Mouse (Mus musculus): Measurements from ENCODE around the gene Prkce.

Prkce gene

GRCm38 (mm10) chr17:86615592-86616291 lies 448.2 kb downstream of the Prkce start:
- no peak for DNase-seq (ENCODE audit: low spot score in 2 of 2)

GRCm38 (mm10) chr17:86617570-86618237 lies 450.1 kb downstream of the Prkce start:
- DNase-seq (ENCODE audit: low spot score in 2 of 2) = peak; percentile 65 to 81

DNA sequence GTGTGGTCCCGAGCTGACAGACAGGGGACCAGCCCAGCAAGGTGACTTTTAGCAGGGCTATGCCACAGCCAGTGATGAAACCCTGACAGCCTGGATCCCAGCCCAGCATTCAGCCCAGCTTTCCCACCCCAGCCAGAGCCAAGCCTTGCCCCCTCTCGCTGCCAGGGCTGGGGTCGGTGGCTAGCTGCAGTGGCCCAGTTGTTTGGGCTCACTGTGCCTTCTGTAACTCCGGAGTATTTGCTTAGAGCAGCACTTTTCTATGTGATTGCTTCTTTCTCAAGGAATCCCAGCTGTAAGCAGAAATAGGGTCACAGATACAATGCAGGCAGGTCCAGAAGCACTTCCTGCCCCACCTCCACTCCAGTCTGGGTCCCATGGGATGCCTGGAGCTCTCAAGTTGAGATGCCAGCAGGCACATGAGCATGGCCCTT lies 450.9 kb downstream of the Prkce start:
- peak; percentile 39 to 61 for DNase-seq (ENCODE audit: low spot score in 2 of 2)

- DNase-seq (ENCODE audit: low spot score in 2 of 2) = no peak
Observed at GRCm38 (mm10) chr17:86622862-86623261, 455.3 kb downstream of the Prkce start.

DNA sequence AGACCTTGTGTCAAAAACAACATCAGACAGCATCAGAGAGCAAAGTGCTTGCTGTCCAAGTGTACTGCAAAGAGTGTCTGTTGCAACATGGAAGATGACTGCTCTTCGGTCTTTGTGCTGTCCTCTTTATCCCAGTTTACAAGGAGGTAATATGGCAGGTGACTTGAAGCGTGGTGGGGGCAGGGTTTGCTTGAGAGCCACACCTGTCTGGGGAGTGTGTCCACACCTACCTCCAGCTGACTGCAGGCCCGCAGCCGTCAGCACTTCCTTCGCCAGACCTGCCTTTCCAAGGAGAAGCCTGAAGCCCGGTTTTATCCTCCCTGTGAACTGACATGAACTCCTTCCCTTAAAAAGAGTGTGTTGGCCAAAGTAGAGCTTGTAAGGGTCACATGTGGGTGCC lies 458.9 kb downstream of the Prkce start:
- DNase-seq (ENCODE audit: low spot score in 2 of 2) = no peak

DNA sequence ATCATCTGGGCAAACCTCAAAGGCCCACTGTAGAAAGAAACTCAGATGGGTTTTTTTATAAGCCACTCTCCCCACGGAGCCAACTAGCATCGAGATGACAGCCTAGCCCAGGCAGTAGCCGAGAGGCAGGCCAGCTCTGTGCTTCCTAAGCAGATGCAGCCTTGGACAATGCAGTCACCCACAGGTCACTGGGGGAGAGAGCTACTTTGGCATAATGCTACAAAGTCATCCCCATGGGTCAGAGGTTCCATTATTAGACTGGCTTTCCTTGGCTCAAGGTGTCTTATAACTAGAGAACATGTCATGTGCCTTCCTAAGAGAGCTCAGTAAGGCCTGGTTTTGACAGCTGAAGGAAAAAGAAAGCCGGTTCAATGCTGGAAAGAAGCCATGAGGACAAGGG lies 465.5 kb downstream of the Prkce start:
- DNase-seq (ENCODE audit: low spot score in 2 of 2) = peak; percentile 33 to 50

- no peak for DNase-seq (ENCODE audit: low spot score in 2 of 2)
Observed at GRCm38 (mm10) chr17:86637311-86637710, 469.7 kb downstream of the Prkce start.

- DNase-seq (ENCODE audit: low spot score in 2 of 2) = no peak
Observed at GRCm38 (mm10) chr17:86639279-86639678, 471.7 kb downstream of the Prkce start.

DNA sequence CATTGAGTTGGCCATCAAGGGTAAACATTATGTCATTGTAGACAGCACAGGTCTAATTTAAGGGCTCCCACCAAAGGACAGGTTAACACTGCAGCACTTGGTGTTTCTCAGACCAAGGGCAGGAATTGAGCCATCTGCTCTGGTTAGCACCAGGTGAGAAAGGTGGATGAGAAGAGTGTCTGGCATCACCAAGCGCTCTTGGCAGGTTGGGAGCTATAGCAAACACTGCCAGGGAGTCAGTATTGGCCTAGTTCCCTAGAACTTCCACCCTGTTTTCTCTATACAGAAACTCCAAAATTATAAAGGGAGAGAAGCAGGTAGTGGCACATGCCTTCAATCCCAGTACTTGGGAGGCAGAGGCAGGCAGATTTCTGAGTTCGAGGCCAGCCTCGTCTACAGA lies 479.6 kb downstream of the Prkce start:
- DNase-seq (ENCODE audit: low spot score in 2 of 2) = no peak

DNA sequence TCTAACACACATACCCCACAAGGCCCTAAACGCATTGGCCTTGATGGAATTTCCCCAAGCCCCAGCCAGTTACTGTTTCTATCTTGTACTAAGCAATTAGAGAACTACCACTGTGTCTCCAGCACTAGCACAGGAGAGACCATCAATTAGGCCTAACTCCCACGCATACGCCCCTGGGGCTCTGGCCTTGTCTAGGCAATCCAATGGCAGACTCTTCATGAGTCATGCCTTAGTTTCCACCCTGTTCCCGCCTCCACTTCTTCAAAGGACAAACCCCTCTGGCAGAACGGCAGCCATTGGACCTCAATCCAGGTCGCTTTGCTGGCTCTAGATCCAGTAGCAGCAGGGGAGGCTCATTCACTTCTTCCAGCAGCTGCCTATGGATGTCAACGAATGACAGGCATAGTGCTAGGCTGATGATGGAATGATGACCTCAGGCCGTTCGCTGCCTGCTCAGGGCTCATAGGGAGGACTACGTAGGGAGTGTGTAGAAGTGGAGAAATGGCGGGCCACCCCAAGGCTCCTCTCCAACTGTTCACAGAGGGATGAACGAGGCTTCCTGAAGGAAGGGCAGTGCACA lies 481.4 kb downstream of the Prkce start:
- DNase-seq (ENCODE audit: low spot score in 2 of 2) = no peak

GRCm38 (mm10) chr17:86650241-86650640 lies 482.7 kb downstream of the Prkce start:
- DNase-seq (ENCODE audit: low spot score in 2 of 2) = no peak

DNA sequence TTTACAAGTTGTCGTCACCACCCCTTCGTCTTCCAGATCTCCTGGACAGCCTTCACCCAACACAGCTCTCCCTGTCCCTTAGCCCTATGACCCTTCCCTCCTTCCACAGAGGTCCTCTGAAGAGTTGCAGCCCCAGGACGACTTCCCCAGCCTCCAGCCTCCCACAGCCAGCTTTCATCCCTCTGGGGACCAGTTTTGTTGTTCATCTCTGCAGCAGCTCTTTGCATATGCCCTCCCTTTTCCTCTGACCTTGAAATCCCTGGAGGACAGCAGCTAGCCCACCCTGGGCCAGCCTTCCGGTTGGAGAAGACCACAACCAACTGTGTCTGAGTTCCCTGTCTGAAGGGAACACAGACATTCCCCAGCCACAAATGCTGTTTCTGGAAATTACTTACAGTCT lies 483.5 kb downstream of the Prkce start:
- peak in 1 of 2 experiments; percentile 5 for DNase-seq (ENCODE audit: low spot score in 2 of 2)

DNA sequence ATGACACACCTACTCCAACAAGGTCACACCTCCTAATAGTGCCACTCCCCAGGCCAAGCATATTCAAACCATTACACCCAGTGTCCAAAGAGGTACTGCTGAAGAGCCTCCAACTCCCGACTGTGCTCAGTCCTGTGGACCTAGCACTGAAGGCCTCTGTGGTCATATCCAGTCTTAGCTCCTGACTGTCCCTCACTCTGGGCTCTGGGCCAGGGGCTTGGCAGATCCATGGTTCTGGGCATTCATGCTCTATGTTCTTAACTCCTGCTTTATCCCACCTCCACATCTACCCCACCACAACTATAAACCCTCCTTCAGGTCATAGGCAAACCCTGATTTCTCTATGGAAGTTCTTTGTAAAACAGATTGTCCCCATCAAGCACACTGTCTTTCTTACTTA lies 485.2 kb downstream of the Prkce start:
- DNase-seq (ENCODE audit: low spot score in 2 of 2) = no peak

DNA sequence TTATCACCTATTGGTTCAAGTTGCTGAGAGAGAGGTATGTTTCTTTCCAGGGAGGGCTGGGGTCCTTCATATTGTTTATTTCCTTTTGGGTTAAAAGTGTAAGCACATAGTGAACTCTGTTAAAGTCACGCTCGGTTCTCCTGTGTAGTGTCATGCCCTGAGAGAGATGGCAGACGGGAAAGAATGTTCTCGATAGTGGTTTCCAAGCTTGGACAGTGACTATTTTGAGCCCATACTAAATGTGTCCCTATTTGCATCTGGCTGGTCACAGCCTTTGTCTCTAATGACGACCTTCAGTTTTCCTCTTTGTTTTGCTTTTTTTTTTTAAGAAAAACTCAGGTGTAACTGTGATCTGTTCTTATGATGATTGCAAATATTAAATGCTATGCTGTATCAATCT lies 488.8 kb downstream of the Prkce start:
- DNase-seq (ENCODE audit: low spot score in 2 of 2) = peak in 1 of 2 experiments; percentile 18

GRCm38 (mm10) chr17:86662301-86662700 lies 494.7 kb downstream of the Prkce start:
- DNase-seq (ENCODE audit: low spot score in 2 of 2) = no peak

GRCm38 (mm10) chr17:86663471-86663870 lies 495.9 kb downstream of the Prkce start:
- no peak for DNase-seq (ENCODE audit: low spot score in 2 of 2)

GRCm38 (mm10) chr17:86667836-86668600 lies 500.4 kb downstream of the Prkce start:
- DNase-seq (ENCODE audit: low spot score in 2 of 2) = no peak

GRCm38 (mm10) chr17:86669641-86670373 lies 502.2 kb downstream of the Prkce start:
- DNase-seq (ENCODE audit: low spot score in 2 of 2) = peak; percentile 20 to 62

GRCm38 (mm10) chr17:86670731-86671130 lies 503.1 kb downstream of the Prkce start:
- DNase-seq (ENCODE audit: low spot score in 2 of 2) = no peak

GRCm38 (mm10) chr17:86674971-86675370 lies 507.4 kb downstream of the Prkce start:
- no peak for DNase-seq (ENCODE audit: low spot score in 2 of 2)

DNA sequence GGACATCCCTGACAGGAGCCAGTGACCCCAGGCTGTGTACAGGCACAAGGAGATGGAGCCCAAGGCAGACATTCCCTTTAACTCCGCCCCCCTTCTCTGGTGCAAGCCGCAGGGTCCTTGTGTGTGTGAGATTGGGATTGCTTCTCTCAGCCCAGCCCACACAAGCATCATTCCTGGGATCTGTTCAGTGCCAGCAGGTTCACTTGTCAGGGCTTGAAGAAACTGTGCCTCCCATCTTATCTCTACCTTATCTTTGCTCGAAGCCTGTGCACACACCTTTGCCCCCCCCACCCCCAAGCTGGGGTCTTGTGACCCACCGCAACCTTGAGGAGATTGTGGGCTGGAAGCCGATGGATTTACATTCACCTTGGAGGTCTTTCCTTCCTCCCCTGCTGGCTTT lies 508.8 kb downstream of the Prkce start:
- no peak for DNase-seq (ENCODE audit: low spot score in 2 of 2)

GRCm38 (mm10) chr17:86676909-86677308 lies 509.3 kb downstream of the Prkce start:
- no peak for DNase-seq (ENCODE audit: low spot score in 2 of 2)
